Mouse (Mus musculus) MEL (cell line): ENCODE measurements at regions not wholly inside any gene's neighbourhood (a gene's known extent, or its start where the extent isn't known, plus 50 kb on each side); places are given as distances from the start of the nearest gene placed in this dataset.

Experiments used
- DNase-seq: peaks from one replicate; pipeline ENCODE4 v3.0.0; 2011; ENCODE audit warnings: low read depth, low spot score
- H3K27ac ChIP-seq: 2 replicates; pipeline ENCODE4 v1.5.1; 2012; ENCODE audit warnings: low read depth, mild to moderate bottlenecking, control low read depth, low read length, moderate library complexity; ENCODE audit not compliant: control insufficient read depth
- H3K27me3 ChIP-seq, 2 experiments: fragments of 150-350 bp in 1 of 2; sonication (generic) in 1 of 2; 2 replicates each; pipeline ENCODE4 v1.6.1; 2012; ENCODE audit warnings: low read length in 2 of 2, mild to moderate bottlenecking in 2 of 2, improper control_type of control experiment in 1 of 2, moderate library complexity in 1 of 2; ENCODE audit not compliant: insufficient read depth in 2 of 2, control insufficient read depth in 1 of 2
- H3K36me3 ChIP-seq, 2 experiments: 2 replicates each; pipeline ENCODE4 v1.6.1; 2012 to 2014; ENCODE audit warnings: low read length in 2 of 2, improper control_type of control experiment in 1 of 2, inconsistent platforms in 1 of 2, mild to moderate bottlenecking in 1 of 2; ENCODE audit not compliant: insufficient read depth in 2 of 2, control insufficient read depth in 1 of 2
- H3K4me1 ChIP-seq, 2 experiments: fragments of 150-350 bp in 1 of 2; sonication (generic) in 1 of 2; 2 replicates each; pipeline ENCODE4 v1.6.1; 2012; ENCODE audit warnings: low read length in 2 of 2, improper control_type of control experiment in 1 of 2, mild to moderate bottlenecking in 1 of 2; ENCODE audit not compliant: insufficient read depth in 2 of 2, control insufficient read depth in 1 of 2
- H3K4me3 ChIP-seq, 2 experiments: fragments of 150-350 bp in 1 of 2; sonication (generic) in 1 of 2; 2 replicates each; pipeline ENCODE4 v1.5.1; 2012; ENCODE audit warnings: low read depth in 2 of 2, low read length in 2 of 2, mild to moderate bottlenecking in 2 of 2, moderate library complexity in 2 of 2, control low read depth in 1 of 2, improper control_type of control experiment in 1 of 2; ENCODE audit not compliant: control insufficient read depth in 1 of 2, insufficient read depth in 1 of 2
- H3K79me2 ChIP-seq: 2 replicates; pipeline ENCODE4 v1.6.1; 2012; ENCODE audit warnings: mild to moderate bottlenecking, low read length, moderate library complexity; ENCODE audit not compliant: control insufficient read depth, poor library complexity, insufficient read depth
- H3K9ac ChIP-seq: 2 replicates; pipeline ENCODE4 v1.6.1; 2012; ENCODE audit warnings: low read depth, mild to moderate bottlenecking, control low read depth, low read length, moderate library complexity; ENCODE audit not compliant: control insufficient read depth, poor library complexity, severe bottlenecking
- H3K9me3 ChIP-seq: fragments of 150-350 bp; sonication (generic); replicated peaks from 2 replicates; pipeline ENCODE4 v1.6.1; 2012; ENCODE audit warnings: mild to moderate bottlenecking, low read length, improper control_type of control experiment, moderate library complexity; ENCODE audit not compliant: insufficient read depth
- BHLHE40 ChIP-seq: IDR thresholded peaks from 2 replicates; pipeline ENCODE4 v1.6.1; 2012; ENCODE audit warnings: low read depth, mild to moderate bottlenecking, inconsistent platforms, low read length, improper control_type of control experiment, borderline replicate concordance
- CTCF ChIP-seq, 3 experiments: IDR thresholded peaks in 2 of 3; conservative IDR thresholded peaks in 1 of 3; 2 replicates each; pipeline ENCODE4 v1.5.1; 2011 to 2012; ENCODE audit warnings: low read length in 3 of 3, low read depth in 2 of 3, mild to moderate bottlenecking in 2 of 3, improper control_type of control experiment in 1 of 3, inconsistent platforms in 1 of 3, mixed read lengths in 1 of 3, moderate library complexity in 1 of 3; ENCODE audit not compliant: control insufficient read depth in 1 of 3, insufficient read depth in 1 of 3, poor library complexity in 1 of 3, severe bottlenecking in 1 of 3
- E2F4 ChIP-seq: IDR thresholded peaks from 2 replicates; pipeline ENCODE4 v1.6.1; 2011; ENCODE audit warnings: low read depth, low read length, improper control_type of control experiment, borderline replicate concordance
- ELF1 ChIP-seq: IDR thresholded peaks from 2 replicates; pipeline ENCODE4 v1.6.1; 2014; ENCODE audit warnings: low read depth, mild to moderate bottlenecking, inconsistent platforms, low read length, improper control_type of control experiment, moderate library complexity
- EP300 ChIP-seq, 2 experiments: IDR thresholded peaks; 2 replicates each; pipeline ENCODE4 v1.6.1; 2011; ENCODE audit warnings: improper control_type of control experiment in 2 of 2, low read length in 2 of 2, low read depth in 1 of 2, mild to moderate bottlenecking in 1 of 2
- GATA1 ChIP-seq: IDR thresholded peaks from 2 replicates; pipeline ENCODE4 v1.6.1; 2011; ENCODE audit warnings: low read depth, low read length, improper control_type of control experiment
- HCFC1 ChIP-seq: IDR thresholded peaks from 2 replicates; pipeline ENCODE4 v1.6.1; 2012; ENCODE audit warnings: low read depth, mild to moderate bottlenecking, inconsistent platforms, low read length, improper control_type of control experiment, moderate library complexity
- JUND ChIP-seq: IDR thresholded peaks from 2 replicates; pipeline ENCODE4 v1.6.1; 2011; ENCODE audit warnings: low read depth, mild to moderate bottlenecking, improper control_type of control experiment, low read length
- KAT2A ChIP-seq: conservative IDR thresholded peaks from 2 replicates; pipeline ENCODE4 v1.6.1; 2012; ENCODE audit warnings: low read depth, low read length, improper control_type of control experiment, inconsistent platforms
- MAFK ChIP-seq: IDR thresholded peaks from 2 replicates; pipeline ENCODE4 v1.6.1; 2011; ENCODE audit warnings: low read depth, mild to moderate bottlenecking, low read length, improper control_type of control experiment, borderline replicate concordance
- MAX ChIP-seq: IDR thresholded peaks from 2 replicates; pipeline ENCODE4 v1.6.1; 2011; ENCODE audit warnings: low read length, improper control_type of control experiment
- MAZ ChIP-seq: IDR thresholded peaks from 2 replicates; pipeline ENCODE4 v1.6.1; 2012; ENCODE audit warnings: low read depth, mild to moderate bottlenecking, inconsistent platforms, low read length, improper control_type of control experiment
- MEF2A ChIP-seq: IDR thresholded peaks from 2 replicates; pipeline ENCODE4 v1.6.1; 2014; ENCODE audit warnings: low read depth, mild to moderate bottlenecking, inconsistent platforms, low read length, improper control_type of control experiment; ENCODE audit not compliant: poor library complexity, insufficient replicate concordance, severe bottlenecking; ENCODE audit errors: extremely low read depth
- MXI1 ChIP-seq: IDR thresholded peaks from 2 replicates; pipeline ENCODE4 v1.6.1; 2011; ENCODE audit warnings: mild to moderate bottlenecking, low read depth, low read length, improper control_type of control experiment
- MYB ChIP-seq: IDR thresholded peaks from 2 replicates; pipeline ENCODE4 v1.6.1; 2011; ENCODE audit warnings: mild to moderate bottlenecking, low read depth, low read length, improper control_type of control experiment
- MYC ChIP-seq: IDR thresholded peaks from 2 replicates; pipeline ENCODE4 v1.6.1; 2011; ENCODE audit warnings: low read depth, mild to moderate bottlenecking, low read length, improper control_type of control experiment, moderate library complexity
- NELFE ChIP-seq: IDR thresholded peaks from 2 replicates; pipeline ENCODE4 v1.6.1; 2011; ENCODE audit warnings: low read depth, low read length, improper control_type of control experiment
- POLR2A ChIP-seq, 2 experiments: IDR thresholded peaks; 2 replicates each; pipeline ENCODE4 v1.6.1; 2011 to 2012; ENCODE audit warnings: low read length in 2 of 2, mild to moderate bottlenecking in 2 of 2, control low read depth in 1 of 2, improper control_type of control experiment in 1 of 2, low read depth in 1 of 2, moderate library complexity in 1 of 2; ENCODE audit not compliant: control insufficient read depth in 1 of 2, insufficient read depth in 1 of 2, poor library complexity in 1 of 2
- POLR2AphosphoS2 ChIP-seq: IDR thresholded peaks from 2 replicates; pipeline ENCODE4 v1.6.1; 2011; ENCODE audit warnings: low read length, improper control_type of control experiment
- POLR2AphosphoS5 ChIP-seq: IDR thresholded peaks from 2 replicates; pipeline ENCODE4 v1.6.1; 2012; ENCODE audit warnings: low read depth, borderline replicate concordance, mild to moderate bottlenecking, inconsistent platforms, low read length, moderate library complexity, mixed read lengths
- RAD21 ChIP-seq: IDR thresholded peaks from 2 replicates; pipeline ENCODE4 v1.6.1; 2011; ENCODE audit warnings: mild to moderate bottlenecking, low read depth, low read length, improper control_type of control experiment
- RCOR1 ChIP-seq: IDR thresholded peaks from 2 replicates; pipeline ENCODE4 v1.6.1; 2012; ENCODE audit warnings: low read depth, mild to moderate bottlenecking, inconsistent platforms, low read length, improper control_type of control experiment
- SIN3A ChIP-seq: IDR thresholded peaks from 2 replicates; pipeline ENCODE4 v1.6.1; 2012; ENCODE audit warnings: low read length, improper control_type of control experiment, inconsistent platforms
- SMC3 ChIP-seq: IDR thresholded peaks from 2 replicates; pipeline ENCODE4 v1.6.1; 2011; ENCODE audit warnings: low read depth, low read length, improper control_type of control experiment
- TAL1 ChIP-seq: IDR thresholded peaks from 2 replicates; pipeline ENCODE4 v1.6.1; 2012; ENCODE audit warnings: mild to moderate bottlenecking, inconsistent platforms, low read length, moderate library complexity, mixed read lengths
- TBP ChIP-seq: IDR thresholded peaks from 2 replicates; pipeline ENCODE4 v1.8.0; 2011; ENCODE audit warnings: low read depth, low read length, improper control_type of control experiment
- TCF12 ChIP-seq: IDR thresholded peaks from 2 replicates; pipeline ENCODE4 v1.6.1; 2014; ENCODE audit warnings: low read depth, mild to moderate bottlenecking, inconsistent platforms, low read length, improper control_type of control experiment, moderate library complexity
- USF1 ChIP-seq: IDR thresholded peaks from 2 replicates; pipeline ENCODE4 v1.6.1; 2014; ENCODE audit warnings: low read depth, mild to moderate bottlenecking, inconsistent platforms, low read length, improper control_type of control experiment, moderate library complexity
- USF2 ChIP-seq, 2 experiments: IDR thresholded peaks; 2 replicates each; pipeline ENCODE4 v1.6.1; 2011 to 2012; ENCODE audit warnings: improper control_type of control experiment in 2 of 2, low read length in 2 of 2, borderline replicate concordance in 1 of 2, inconsistent platforms in 1 of 2, low read depth in 1 of 2, mild to moderate bottlenecking in 1 of 2; ENCODE audit not compliant: insufficient read depth in 1 of 2
- ZKSCAN1 ChIP-seq: IDR thresholded peaks from 2 replicates; pipeline ENCODE4 v1.6.1; 2012; ENCODE audit warnings: low read depth, mild to moderate bottlenecking, inconsistent platforms, low read length, improper control_type of control experiment, moderate library complexity
- ZNF384 ChIP-seq: IDR thresholded peaks from 2 replicates; pipeline ENCODE4 v1.6.1; 2012; ENCODE audit warnings: low read depth, mild to moderate bottlenecking, inconsistent platforms, low read length, improper control_type of control experiment

GRCm38 (mm10) chr11:113105371-113105770, 323.3 kb downstream of the Sox9 start:
- no peak for DNase-seq
- Histone ChIP-seq H3K36me3 (peaks cover 0 to 24% of the 10 kb centered on the region in 2 experiments; a peak in 2 of 4 replicates), H3K9me3 (no peaks in the 10 kb centered on the region), H3K27ac (no peak overlapping the region), H3K9ac (no peak overlapping the region), H3K79me2 (no peaks in the 10 kb centered on the region), H3K4me1 (peaks cover 28 to 30% of the 10 kb centered on the region in 2 experiments), H3K4me3 (no peak overlapping the region), H3K27me3 (no peaks in the 10 kb centered on the region)
- TF ChIP-seq KAT2A = no peak

GRCm38 (mm10) chr11:113107205-113107844, 325.3 kb downstream of the Sox9 start:
- Histone ChIP-seq H3K79me2 (no peaks in the 10 kb centered on the region), H3K4me3 (peak overlapping the region; percentile 15 to 41), H3K27ac (peak overlapping the region; percentile 79), H3K36me3 (peaks cover 0 to 24% of the 10 kb centered on the region in 2 experiments; a peak in 2 of 4 replicates), H3K9ac (peak overlapping the region; percentile 33), H3K9me3 (no peaks in the 10 kb centered on the region), H3K4me1 (peaks cover 23 to 28% of the 10 kb centered on the region in 2 experiments), H3K27me3 (no peaks in the 10 kb centered on the region)
- peak; percentile 89 for DNase-seq
- TF ChIP-seq BHLHE40 (peak; percentile 21; the same call in 1 of the 2 replicates), SMC3 (no peak), KAT2A (no peak), E2F4 (no peak), MXI1 (peak; percentile 39; the same call in 1 of the 2 replicates), ELF1 (0 out of 2 replicates have a peak, but pooled peaks have one; percentile 4), MAX (0 out of 2 replicates have a peak, but pooled peaks have one; percentile 5), TAL1 (peak; percentile 70), MAZ (no peak), CTCF (IDR thresholded peaks at IDR 0.05 in 2 of 3, conservative IDR thresholded peaks at IDR 0.05 in 1 of 3; ENCODE audit: control insufficient read depth in 1 of 3, insufficient read depth in 1 of 3, low read depth in 2 of 3, low read length in 3 of 3, poor library complexity in 1 of 3, severe bottlenecking in 1 of 3) (no peak), RCOR1 (peak; percentile 95), POLR2A (IDR thresholded peaks at IDR 0.05; ENCODE audit: control insufficient read depth in 1 of 2, insufficient read depth in 1 of 2, low read depth in 1 of 2, low read length in 2 of 2, poor library complexity in 1 of 2) (no peak; a peak in 1 of 4 replicates), JUND (no peak), HCFC1 (no peak; the same call in 1 of the 2 replicates), MYB (peak; percentile 100), ZKSCAN1 (no peak), POLR2AphosphoS5 (no peak), NELFE (peak; percentile 33), SIN3A (peak; percentile 88), MYC (no peak), POLR2AphosphoS2 (no peak), RAD21 (no peak), MAFK (no peak), ZNF384 (no peak), TBP (peak; percentile 65), MEF2A (no peak), USF2 (IDR thresholded peaks at IDR 0.05; ENCODE audit: borderline replicate concordance in 1 of 2, insufficient read depth in 1 of 2, low read depth in 1 of 2, low read length in 2 of 2) (no peak), USF1 (no peak), EP300 (IDR thresholded peaks at IDR 0.05; ENCODE audit: low read depth in 1 of 2, low read length in 2 of 2) (peak; percentile 92 to 99), GATA1 (peak; percentile 89), TCF12 (peak; percentile 93)
